Mouse (Mus musculus) E14TG2a.4 (cell line): ENCODE measurements at regions not wholly inside any gene's neighbourhood (a gene's known extent, or its start where the extent isn't known, plus 50 kb on each side); places are given as distances from the start of the nearest gene placed in this dataset.

Source experiments
- H3K27me3 ChIP-seq: 2 replicates; pipeline ENCODE4 v1.6.1; 2014; ENCODE audit warnings: low read length, control low read depth; ENCODE audit not compliant: insufficient read depth
- H3K36me3 ChIP-seq: 2 replicates; pipeline ENCODE4 v1.6.1; 2014; ENCODE audit warnings: low read length, control low read depth; ENCODE audit not compliant: insufficient read depth
- H3K4me1 ChIP-seq: replicated peaks from 2 replicates; pipeline ENCODE4 v1.6.1; 2014; ENCODE audit warnings: low read depth, low read length, control low read depth
- H3K4me3 ChIP-seq: replicated peaks from 2 replicates; pipeline ENCODE4 v1.5.1; 2014; ENCODE audit warnings: mild to moderate bottlenecking, low read length
- H3K9me3 ChIP-seq: 2 replicates; pipeline ENCODE4 v1.6.1; 2014; ENCODE audit warnings: low read length, control low read depth
- CTCF ChIP-seq: conservative IDR thresholded peaks from 2 replicates; pipeline ENCODE4 v1.5.1; 2014; ENCODE audit warnings: low read length
- NANOG ChIP-seq: IDR thresholded peaks from 2 replicates; pipeline ENCODE4 v1.6.1; 2014; ENCODE audit warnings: borderline replicate concordance, low read length, mixed read lengths
- POU5F1 ChIP-seq: IDR thresholded peaks from 2 replicates; pipeline ENCODE4 v1.6.1; 2014; ENCODE audit warnings: low read length, borderline replicate concordance

DNA sequence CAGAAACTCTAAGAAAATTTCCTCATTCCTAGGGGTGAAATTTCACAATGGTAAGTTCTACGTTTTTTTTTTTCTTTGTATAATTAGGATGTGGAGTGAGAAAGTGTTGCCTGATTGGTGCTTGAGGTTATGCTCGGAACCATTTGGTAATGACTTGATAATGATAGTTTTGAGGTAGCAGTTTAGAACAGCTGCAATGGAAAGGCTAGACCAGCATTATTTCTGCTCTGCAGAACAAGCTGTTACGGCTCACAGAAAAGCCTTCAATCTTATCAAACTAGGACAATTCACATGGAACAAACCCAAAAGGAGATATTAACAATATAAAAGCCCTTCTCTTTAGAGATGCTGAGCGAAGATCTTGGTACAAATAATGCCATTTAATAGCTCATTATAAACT, 908.6 kb downstream of the Kcnt2 start:
- Histone ChIP-seq H3K4me1 (no peaks in the 10 kb centered on the region), H3K9me3 (no peaks in the 10 kb centered on the region), H3K36me3 (no peaks in the 10 kb centered on the region), H3K27me3 (no peaks in the 10 kb centered on the region), H3K4me3 (no peak overlapping the region)
- TF ChIP-seq NANOG (no peak), CTCF (no peak), POU5F1 (no peak)

GRCm38 (mm10) chr1:141161772-141162171, 915.8 kb downstream of the Kcnt2 start:
- Histone ChIP-seq H3K27me3 (no peaks in the 10 kb centered on the region), H3K36me3 (no peaks in the 10 kb centered on the region), H3K9me3 (no peaks in the 10 kb centered on the region), H3K4me3 (no peak overlapping the region), H3K4me1 (no peaks in the 10 kb centered on the region)
- TF ChIP-seq NANOG, result no peak
- no peak for TF ChIP-seq POU5F1
- no peak for TF ChIP-seq CTCF
